Mouse (Mus musculus): ENCODE measurements around the gene Olfr292. TPM values are rescaled to one million over a fixed set of nuclear protein-coding genes. Genes with fewer than 3 reads are reported as not detected.

Olfr292 gene
- not detected for total RNA-seq (2021)
- long read RNA-seq, experiment 1 = 0 reads
- long read RNA-seq, experiment 2 = 0 reads

- no peak for DNase-seq
Observed at GRCm38 (mm10) chr7:86688030-86688429, at the start of gene Olfr292. Gene Olfr292 (plus strand): TSS chr7:86688330.

- no peak for DNase-seq
Observed at GRCm38 (mm10) chr7:86648761-86649160, 39.4 kb upstream of the Olfr292 start, which contains the start of gene Olfr293. Gene Olfr293 (plus strand): TSS chr7:86649061.

GRCm38 (mm10) chr7:86725013-86725412, 36.9 kb downstream of the Olfr292 start:
- no peak for DNase-seq

Other genes starting within 250 kb of the Olfr292 start
- gene Olfr299, start 228.4 kb upstream of the Olfr292 start, total RNA-seq (2021) = not detected
- gene Olfr298, start 195.8 kb upstream of the Olfr292 start, total RNA-seq (2021) = not detected
- not detected for gene Olfr297, start 168.4 kb upstream of the Olfr292 start, total RNA-seq (2021)
- not detected for gene Olfr295, start 104.5 kb upstream of the Olfr292 start, total RNA-seq (2021)
- not detected for gene Olfr294, start 71.7 kb upstream of the Olfr292 start, total RNA-seq (2021)
- gene Olfr293, start 39.3 kb upstream of the Olfr292 start, total RNA-seq (2021) = not detected
- under 1 TPM; 0.58 to 0.87 TPM for gene Folh1, start 87.6 kb downstream of the Olfr292 start, total RNA-seq (2021)
- not detected for gene Vmn2r77, start 106.7 kb downstream of the Olfr292 start, total RNA-seq (2021)
- not detected for gene Vmn2r78, start 226.8 kb downstream of the Olfr292 start, total RNA-seq (2021)